Mouse (Mus musculus) right cerebral cortex, postnatal 36 days (tissue): ENCODE results near the gene Jdp2.
A peak's percentile ranks its signal among the peaks of the same experiment; 100 is the strongest.

ENCODE experiments used
- DNase-seq, 2 experiments: peaks; one replicate each; pipeline ENCODE4 v3.0.0; 2022; ENCODE audit warnings: low spot score in 2 of 2, mixed read lengths in 1 of 2

The Jdp2 gene

GRCm38 (mm10) chr12:85598611-85599477 is at the start of gene Jdp2:
Gene Jdp2 (plus strand): TSS chr12:85599027.
- DNase-seq: peak; percentile 78 to 83

- no peak for DNase-seq
These were observed 49.2 kb upstream of the Jdp2 start for GRCm38 (mm10) chr12:85549661-85550060.

- DNase-seq: no peak
These were observed 48.4 kb upstream of the Jdp2 start for GRCm38 (mm10) chr12:85550435-85550834.

DNA sequence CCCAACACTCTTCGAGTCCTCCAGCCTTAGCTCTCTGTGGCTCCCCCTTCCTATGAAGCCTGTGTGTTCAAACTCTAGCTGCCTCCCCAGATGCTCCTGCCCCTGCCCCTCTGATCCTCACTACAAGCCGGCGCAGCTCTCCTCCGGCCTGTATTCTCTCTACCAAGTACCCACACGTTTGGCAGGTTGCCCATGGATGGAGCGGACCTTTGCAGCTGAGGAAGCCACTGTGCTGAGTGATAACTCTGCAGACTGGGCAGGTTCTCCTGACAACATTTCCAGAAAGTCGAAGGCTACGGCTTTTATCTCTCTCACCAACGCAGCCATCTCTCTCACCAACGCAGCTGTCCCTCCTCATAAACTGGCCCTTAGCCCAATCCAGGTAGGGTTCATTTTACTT is 39.5 kb upstream of the Jdp2 start:
- DNase-seq: no peak

- DNase-seq: no peak
These were observed 33.4 kb upstream of the Jdp2 start for GRCm38 (mm10) chr12:85565441-85565840.

- no peak for DNase-seq
These were observed 30.5 kb upstream of the Jdp2 start for GRCm38 (mm10) chr12:85568298-85568697.

- peak; percentile 25 to 43 for DNase-seq
These were observed 29.3 kb upstream of the Jdp2 start for GRCm38 (mm10) chr12:85569393-85570157.

DNA sequence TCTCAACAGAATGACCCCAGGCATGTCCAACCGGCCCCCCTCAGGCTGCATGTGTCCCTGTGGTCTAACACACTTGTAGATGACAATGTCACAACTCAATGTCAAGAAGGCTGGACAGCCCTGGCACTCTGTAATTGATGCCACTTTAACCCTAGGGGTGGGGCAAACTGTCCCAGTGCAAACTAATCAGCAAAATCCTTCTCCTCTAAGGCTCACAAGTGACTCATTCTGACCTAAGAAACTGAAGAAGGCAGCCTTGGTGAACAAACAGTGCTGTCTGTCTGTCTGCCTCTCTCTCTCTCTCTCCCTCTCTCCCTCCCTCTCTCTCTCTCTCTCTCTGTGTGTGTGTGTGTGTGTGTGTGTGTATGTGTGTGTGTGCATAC is 28.7 kb upstream of the Jdp2 start:
- DNase-seq: no peak

GRCm38 (mm10) chr12:85571312-85571711 is 27.5 kb upstream of the Jdp2 start:
- peak; percentile 40 to 67 for DNase-seq

DNA sequence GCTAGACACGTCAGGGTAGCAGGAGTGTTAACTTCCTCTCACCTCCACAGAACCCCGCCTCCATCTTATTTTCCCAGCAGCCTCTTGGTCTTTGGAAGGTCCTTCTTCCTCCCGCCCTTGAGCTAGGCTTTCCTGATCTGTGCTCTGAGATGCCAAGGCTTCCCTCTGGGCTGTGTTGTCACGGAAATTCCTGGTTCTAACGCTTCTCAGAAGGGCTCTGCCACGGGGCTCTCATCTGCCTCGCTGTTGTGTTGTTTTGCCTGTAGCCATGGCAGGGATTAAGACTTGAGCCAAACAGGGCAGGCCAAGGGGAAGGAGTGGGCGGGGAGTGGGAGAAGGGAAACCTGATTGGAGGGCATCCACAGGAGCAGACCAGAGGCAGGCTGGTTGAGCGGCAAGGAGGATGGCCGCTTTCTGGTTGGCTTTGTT is 26.8 kb upstream of the Jdp2 start:
- DNase-seq: no peak

GRCm38 (mm10) chr12:85574806-85575495 is 23.9 kb upstream of the Jdp2 start:
- DNase-seq: no peak

DNA sequence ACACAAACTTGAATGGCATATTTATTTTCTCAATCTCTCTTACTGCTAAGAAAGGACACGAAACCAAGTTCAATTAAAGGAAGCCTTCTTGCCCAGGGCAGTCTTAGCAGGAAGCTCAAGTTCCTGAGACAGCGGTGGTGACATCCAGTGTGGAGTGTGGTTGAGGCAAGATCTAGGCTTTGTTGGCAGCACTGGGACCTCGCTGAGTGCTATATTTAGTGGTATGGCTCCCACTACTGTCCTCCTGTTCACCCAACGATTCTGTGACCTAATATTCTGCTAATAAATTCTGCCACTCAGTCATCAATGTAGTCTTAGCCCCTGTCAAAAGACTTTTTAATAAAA is 23.4 kb upstream of the Jdp2 start:
- DNase-seq: no peak

GRCm38 (mm10) chr12:85581261-85582066 is 17.4 kb upstream of the Jdp2 start:
- no peak for DNase-seq

DNA sequence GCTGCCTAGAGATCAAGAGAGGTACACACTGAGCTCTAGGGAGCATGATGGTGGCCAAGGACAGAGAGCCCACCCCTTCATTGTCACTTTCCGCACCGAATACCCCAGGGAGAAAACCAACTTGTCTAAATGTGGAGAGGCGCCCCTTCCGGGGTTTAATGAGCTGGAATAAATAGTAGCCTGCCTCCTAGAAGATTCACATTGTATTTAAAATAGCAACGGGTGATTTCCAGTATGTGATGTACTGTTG is 16.8 kb upstream of the Jdp2 start:
- DNase-seq: no peak

GRCm38 (mm10) chr12:85585761-85586258 is 13.0 kb upstream of the Jdp2 start:
- no peak for DNase-seq

GRCm38 (mm10) chr12:85589870-85590382 is 8.9 kb upstream of the Jdp2 start:
- DNase-seq: no peak

GRCm38 (mm10) chr12:85592943-85593342 is 5.9 kb upstream of the Jdp2 start:
- no peak for DNase-seq

GRCm38 (mm10) chr12:85594390-85594789 is 4.4 kb upstream of the Jdp2 start:
- no peak for DNase-seq

DNA sequence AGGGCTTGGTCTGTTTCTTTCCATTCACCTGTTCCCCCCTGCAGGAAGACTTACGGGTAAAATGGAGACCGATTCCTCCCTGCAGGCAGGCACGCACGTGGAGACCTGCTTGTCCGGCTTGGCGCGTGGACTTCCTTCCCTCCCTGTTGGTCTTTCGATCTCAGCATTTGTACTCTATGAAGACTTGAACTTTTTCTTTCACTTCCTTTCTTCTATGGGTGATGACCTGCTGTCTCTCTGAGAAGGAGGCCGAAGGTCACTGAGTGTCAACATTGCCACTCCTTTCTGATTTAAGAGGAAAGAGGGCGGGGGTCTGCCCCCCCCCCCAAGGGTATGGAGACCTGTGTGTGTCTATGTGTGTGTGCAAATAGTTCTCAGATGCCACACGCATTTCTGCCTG is 774 bp upstream of the Jdp2 start:
- DNase-seq: no peak

DNA sequence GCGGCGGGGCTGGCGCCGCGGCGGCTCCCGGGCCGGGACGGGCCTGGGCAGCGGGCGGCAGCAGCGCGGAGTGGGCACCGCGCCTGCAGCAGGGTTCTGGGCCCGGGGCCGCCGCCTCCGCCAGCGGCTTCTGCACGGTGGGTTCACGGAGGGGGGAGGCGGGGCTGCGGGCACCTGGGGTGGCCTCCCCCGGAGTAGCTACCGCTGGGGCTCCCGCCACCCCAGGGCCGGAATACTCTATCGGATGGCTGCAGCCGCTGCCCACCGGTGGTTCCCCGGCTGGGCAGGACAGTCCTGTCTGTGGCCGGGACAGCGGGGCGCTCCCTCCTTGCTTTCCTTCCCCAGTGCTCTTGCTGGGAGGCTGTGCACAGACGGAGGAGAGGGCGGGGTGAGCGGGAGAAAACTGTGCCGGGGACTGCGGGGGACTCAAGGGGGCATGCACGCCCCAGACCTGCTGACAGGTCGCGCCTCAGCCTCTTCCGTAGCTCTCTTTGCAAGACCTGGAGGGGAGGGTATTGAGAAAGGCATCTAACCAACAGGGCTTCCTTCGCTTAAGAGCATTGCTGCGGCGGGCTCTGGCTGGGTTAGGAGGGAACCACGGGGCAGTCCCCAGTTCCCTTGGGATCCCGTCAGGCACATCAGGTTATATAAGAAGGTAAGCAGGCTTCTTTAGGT is 788 bp downstream of the Jdp2 start:
- no peak for DNase-seq

GRCm38 (mm10) chr12:85600637-85601036 is 1.8 kb downstream of the Jdp2 start:
- no peak for DNase-seq
